ENCODE assay signal across 8 mouse cellular contexts in genomic region chr10:116980888-116981287, GRCm38 (mm10). TPM values are rescaled to one million over a fixed set of nuclear protein-coding genes. Genes with fewer than 3 reads are reported as not detected.
DNase-seq lines count a peak whose midpoint lies in the region; ATAC-seq and TF ChIP-seq lines count a peak whose summit lies in the region.

No protein-coding gene starts in this region.

- H3K9me3 ChIP-seq in kidney, postnatal 0 days (replicated peaks; ENCODE audit: low read length): no peaks in the 10 kb centered on the region
- H3K9me3 ChIP-seq in kidney, embryonic 15.5 days (replicated peaks): no peaks in the 10 kb centered on the region
- no peaks in the 10 kb centered on the region for H3K9me3 ChIP-seq in ES-E14 (ENCODE audit: control insufficient read depth, insufficient read depth, low read depth, low read length)
- H3K9me3 ChIP-seq in hindbrain, embryonic 12.5 days (replicated peaks): no peaks in the 10 kb centered on the region

- in situ Hi-C loops in ES-E14 (cut with MboI; ENCODE audit: low sequenced_read_pairs in 2 of 2, unreplicated experiment in 2 of 2): no loop called here

- 71% methylated on average over 3 of the region's 3 CpGs for WGBS in kidney, postnatal 0 days
- 78% methylated on average over 3 of the region's 3 CpGs for WGBS in kidney, embryonic 15.5 days
- 72% methylated on average over 3 of the region's 3 CpGs for WGBS in hindbrain, embryonic 12.5 days

- H3K36me3 ChIP-seq in kidney, postnatal 0 days (ENCODE audit: insufficient read depth, low read length): no peaks in the 10 kb centered on the region
- no peaks in the 10 kb centered on the region for H3K36me3 ChIP-seq in kidney, embryonic 15.5 days
- H3K36me3 ChIP-seq in ES-E14 (ENCODE audit: control insufficient read depth, insufficient read depth, low read length, poor library complexity, severe bottlenecking): no peaks in the 10 kb centered on the region
- H3K36me3 ChIP-seq in hindbrain, embryonic 12.5 days: no peaks in the 10 kb centered on the region

- 0 out of 2 replicates have a peak, but pooled peaks cover 4% of the 10 kb centered on the region for H3K4me1 ChIP-seq in kidney, postnatal 0 days (replicated peaks; ENCODE audit: insufficient read depth, low read length)
- H3K4me1 ChIP-seq in kidney, embryonic 15.5 days: peaks cover 11% of the 10 kb centered on the region
- H3K4me1 ChIP-seq in ES-E14 (ENCODE audit: control insufficient read depth in 2 of 2, insufficient read depth in 2 of 2, low read length in 2 of 2, poor library complexity in 1 of 2): no peaks in the 10 kb centered on the region; a peak in 2 of 4 replicates
- H3K4me1 ChIP-seq in hindbrain, embryonic 12.5 days: no peaks in the 10 kb centered on the region

- TF ChIP-seq CTCF in kidney, postnatal 0 days (IDR thresholded peaks at IDR 0.05; ENCODE audit: low read depth): peak; percentile 78

- H3K27ac ChIP-seq in kidney, postnatal 0 days: no peak overlapping the region
- H3K27ac ChIP-seq in kidney, embryonic 15.5 days: no peak overlapping the region
- H3K27ac ChIP-seq in ES-E14 (ENCODE audit: insufficient read depth, low read depth, low read length, poor library complexity, severe bottlenecking): no peak overlapping the region
- no peak overlapping the region for H3K27ac ChIP-seq in hindbrain, embryonic 12.5 days

- no peak for ATAC-seq in kidney, postnatal 0 days (replicated peaks; ENCODE audit: low FRiP score, low read depth)
- ATAC-seq in kidney, embryonic 15.5 days (replicated peaks; ENCODE audit: low FRiP score): no peak
- no peak for ATAC-seq in hindbrain, embryonic 12.5 days (ENCODE audit: low FRiP score)

- DNase-seq in kidney, postnatal 0 days (ENCODE audit: low spot score): peak; percentile 55
- peak; percentile 9 for DNase-seq in CD4-positive helper T cell, adult 2 months (ENCODE audit: low read depth, low spot score)
- peak; percentile 34 for DNase-seq in ES-E14 (ENCODE audit: low read depth, low spot score)
- DNase-seq in induced T-regulatory cell, adult 2 months (ENCODE audit: low read depth): peak; percentile 63
- no peak for DNase-seq in frontal cortex, adult 2 months (ENCODE audit: extremely low spot score in 1 of 2, low spot score in 1 of 2)
- DNase-seq in layer of hippocampus, postnatal 36 days: no peak

- H3K9ac ChIP-seq in kidney, postnatal 0 days (ENCODE audit: low read depth, low read length): no peak overlapping the region
- H3K9ac ChIP-seq in kidney, embryonic 15.5 days: no peak overlapping the region
- H3K9ac ChIP-seq in ES-E14 (ENCODE audit: insufficient read depth, low read depth, low read length, poor library complexity, severe bottlenecking): no peak overlapping the region
- H3K9ac ChIP-seq in hindbrain, embryonic 12.5 days: no peak overlapping the region

- H3K4me2 ChIP-seq in kidney, postnatal 0 days (ENCODE audit: low read length): no peak overlapping the region
- no peak overlapping the region for H3K4me2 ChIP-seq in kidney, embryonic 15.5 days
- no peak overlapping the region for H3K4me2 ChIP-seq in hindbrain, embryonic 12.5 days (replicated peaks)

- H3K27me3 ChIP-seq in kidney, postnatal 0 days (ENCODE audit: insufficient read depth, low read length): no peaks in the 10 kb centered on the region
- no peaks in the 10 kb centered on the region for H3K27me3 ChIP-seq in kidney, embryonic 15.5 days
- no peaks in the 10 kb centered on the region for H3K27me3 ChIP-seq in hindbrain, embryonic 12.5 days

- no peak overlapping the region for H3K4me3 ChIP-seq in kidney, postnatal 0 days (replicated peaks; ENCODE audit: low read depth, low read length)
- no peak overlapping the region for H3K4me3 ChIP-seq in kidney, embryonic 15.5 days (replicated peaks)
- H3K4me3 ChIP-seq in ES-E14 (ENCODE audit: insufficient read depth in 1 of 2, low read depth in 1 of 2, low read length in 2 of 2, poor library complexity in 1 of 2, severe bottlenecking in 1 of 2): no peak overlapping the region
- no peak overlapping the region for H3K4me3 ChIP-seq in hindbrain, embryonic 12.5 days

TF ChIP-seq in ES-E14, 5 proteins besides CTCF, POLR2A, EP300 and RAD21:
- TF ChIP-seq CHD2 (IDR thresholded peaks at IDR 0.05; ENCODE audit: low read depth, low read length) (no peak), ZC3H11A (IDR thresholded peaks at IDR 0.05; ENCODE audit: borderline replicate concordance, low read depth, low read length) (0 out of 2 replicates have a peak, but pooled peaks have one; percentile 11)

RNA-seq across cellular contexts. Expression of gene Best3, which starts 5.2 kb away (rescaled TPM):
- polyA plus RNA-seq in kidney, postnatal 0 days (2015; fragmentation: Nextera tagmentation; extraction: Ambion mirVana): 0.11 and 0.22 TPM in 2 replicates
- polyA plus RNA-seq in kidney, embryonic 15.5 days (2015; fragmentation: Nextera tagmentation; extraction: Ambion mirVana): 0.30 and 0.44 TPM in 2 replicates
- total RNA-seq in ES-E14 (2012; rRNA removed): 0.21 and 0.36 TPM in 2 replicates
- 0.08 and 0.18 TPM in 2 replicates for polyA plus RNA-seq in frontal cortex, adult 2 months (2012; rRNA removed)
- 1 to 10 TPM; 2.1 to 2.2 TPM for total RNA-seq in layer of hippocampus, postnatal 36 days (2021)
- polyA plus RNA-seq in hindbrain, embryonic 12.5 days (2016; fragmentation: Nextera tagmentation; extraction: Ambion mirVana): 0.22 and 0.53 TPM in 2 replicates

RNA-seq across cellular contexts. Expression of gene Gm10271, which starts 8.5 kb away (rescaled TPM):
- polyA plus RNA-seq in kidney, postnatal 0 days (2015; fragmentation: Nextera tagmentation; extraction: Ambion mirVana): not detected in 2 replicates
- not detected in 2 replicates for polyA plus RNA-seq in kidney, embryonic 15.5 days (2015; fragmentation: Nextera tagmentation; extraction: Ambion mirVana)
- total RNA-seq in ES-E14 (2012; rRNA removed): not detected in 2 replicates
- polyA plus RNA-seq in frontal cortex, adult 2 months (2012; rRNA removed): not detected in 2 replicates
- not detected for total RNA-seq in layer of hippocampus, postnatal 36 days (2021)
- polyA plus RNA-seq in hindbrain, embryonic 12.5 days (2016; fragmentation: Nextera tagmentation; extraction: Ambion mirVana): not detected in 2 replicates

RNA-seq across cellular contexts. Expression of gene Rab3ip, which starts 30.3 kb away (rescaled TPM):
- 173 and 176 TPM in 2 replicates for polyA plus RNA-seq in kidney, postnatal 0 days (2015; fragmentation: Nextera tagmentation; extraction: Ambion mirVana)
- polyA plus RNA-seq in kidney, embryonic 15.5 days (2015; fragmentation: Nextera tagmentation; extraction: Ambion mirVana): 114 and 121 TPM in 2 replicates
- 40.2 and 51.9 TPM in 2 replicates for total RNA-seq in ES-E14 (2012; rRNA removed)
- 35.2 and 54.2 TPM in 2 replicates for polyA plus RNA-seq in frontal cortex, adult 2 months (2012; rRNA removed)
- total RNA-seq in layer of hippocampus, postnatal 36 days (2021): 10 to 100 TPM; 64.9 to 67.7 TPM
- 40.4 and 44.1 TPM in 2 replicates for polyA plus RNA-seq in hindbrain, embryonic 12.5 days (2016; fragmentation: Nextera tagmentation; extraction: Ambion mirVana)

Comparison
In these comparisons a context has a peak if more than half of its experiments do, and no peak if none do; other contexts are left out.
1. DNase-seq: peak in kidney, postnatal 0 days (single experiment), CD4-positive helper T cell, adult 2 months (single experiment), ES-E14 (single experiment) and induced T-regulatory cell, adult 2 months (single experiment); none in frontal cortex, adult 2 months (0 of 2) and layer of hippocampus, postnatal 36 days (0 of 2).